Mouse (Mus musculus) left cerebral cortex, adult 6 months (tissue): ENCODE data around the gene Zfp874b. TPM values are rescaled to one million over a fixed set of nuclear protein-coding genes. Genes with fewer than 3 reads are reported as not detected.

Experiments used
- long read RNA-seq, 2 experiments: library from polyadenylated mRNA; unstranded; transcript quantifications; one replicate each; pipeline ENCODE4 v2.0.0; 2019 to 2020
- polyA plus RNA-seq: library from polyadenylated mRNA; unstranded; fragments of <200 nt; fragmentation: Nextera tagmentation; gene quantifications from 2 replicates; pipeline ENCODE4 v1.2.3, GENCODE M21; 2021

Zfp874b gene
- 2.6 and 7.6 TPM in 2 replicates for polyA plus RNA-seq
- long read RNA-seq, experiment 1, partial matches to known transcripts = 1 of 9 reads
- long read RNA-seq, experiment 1, other reads (novel, unspliced or antisense) = 6 of 9 reads
- long read RNA-seq, experiment 2, partial matches to known transcripts = 0 of 2 reads
- long read RNA-seq, experiment 2, other reads (novel, unspliced or antisense) = 2 of 2 reads

DNA sequence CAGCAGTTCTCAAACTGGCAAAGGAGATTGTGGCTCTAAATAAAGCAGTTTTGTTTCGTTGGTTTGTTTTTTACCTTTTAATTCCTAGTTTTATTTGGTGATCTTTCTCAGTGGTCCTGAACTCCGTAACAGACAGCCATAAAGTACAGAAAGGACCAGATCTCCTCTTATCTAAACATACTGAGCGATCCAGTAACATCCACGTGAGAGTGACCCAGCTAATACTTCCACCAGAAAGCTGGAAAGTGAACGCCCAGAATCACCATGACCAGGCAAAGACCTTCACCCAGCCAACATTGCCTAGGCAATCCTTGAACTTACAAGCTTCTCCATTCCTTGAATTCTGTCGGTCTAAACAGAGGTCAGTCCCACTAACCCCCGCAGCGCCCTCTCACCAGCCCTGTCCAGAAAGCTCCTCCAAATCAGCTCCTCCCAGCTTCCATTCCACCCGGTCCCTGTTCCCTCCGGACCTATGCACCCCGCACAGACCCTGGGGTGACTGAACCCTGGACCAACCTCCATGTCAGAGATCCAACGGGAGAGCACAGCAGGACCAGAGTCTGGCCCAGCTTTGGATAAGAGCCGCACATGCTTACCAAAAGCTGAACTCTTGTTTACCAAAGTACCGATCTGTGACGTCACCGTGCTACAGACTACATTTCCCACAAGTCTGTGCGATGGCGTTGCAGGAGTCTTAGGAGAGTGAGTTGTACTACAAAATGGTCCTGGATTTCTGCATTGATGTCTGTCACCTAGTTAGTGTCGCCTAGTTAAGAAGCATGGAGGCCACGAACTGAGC, at the start of gene Zfp874b:
Gene Zfp874b, minus strand, starts transcription at position 634 of the 799 bp plus-strand sequence.

DNA sequence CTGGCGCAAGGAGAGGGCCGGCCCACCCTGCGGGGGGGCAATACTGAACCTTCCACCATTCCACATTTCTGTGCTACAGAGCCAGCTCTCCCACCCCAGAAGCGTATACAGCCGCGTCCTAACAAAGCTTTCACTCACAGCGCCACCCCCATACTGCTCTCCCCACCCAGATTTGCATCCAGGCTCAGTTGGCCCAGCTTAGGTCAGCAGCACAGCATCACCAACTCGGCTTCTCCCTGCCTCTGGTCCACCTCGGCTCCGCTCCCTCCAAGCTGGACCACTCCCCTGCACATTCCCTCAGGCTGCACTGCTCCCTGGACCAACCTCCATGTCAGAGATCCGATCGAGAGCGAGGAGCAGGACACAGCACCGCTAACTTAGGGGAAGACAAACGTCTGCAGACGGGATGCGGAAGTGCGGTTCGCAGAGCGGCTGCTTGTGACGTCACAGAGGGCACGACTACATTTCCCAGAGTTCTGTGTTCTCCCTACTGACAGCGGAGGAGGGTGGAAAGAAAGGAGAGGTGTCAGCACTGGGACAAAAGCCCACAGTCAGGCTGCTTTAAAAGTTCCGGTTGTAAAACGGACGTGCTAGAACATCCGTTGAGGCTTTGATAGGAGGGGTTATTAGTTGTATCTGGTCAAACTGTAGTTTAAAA, 41.8 kb upstream of the Zfp874b start, which contains the start of the genes Gm26965 and Zfp87:
Gene Gm26965, minus strand, starts transcription at position 399 of the 658 bp plus-strand sequence.
Gene Zfp87, minus strand, starts transcription at position 425 of the 658 bp plus-strand sequence.

DNA sequence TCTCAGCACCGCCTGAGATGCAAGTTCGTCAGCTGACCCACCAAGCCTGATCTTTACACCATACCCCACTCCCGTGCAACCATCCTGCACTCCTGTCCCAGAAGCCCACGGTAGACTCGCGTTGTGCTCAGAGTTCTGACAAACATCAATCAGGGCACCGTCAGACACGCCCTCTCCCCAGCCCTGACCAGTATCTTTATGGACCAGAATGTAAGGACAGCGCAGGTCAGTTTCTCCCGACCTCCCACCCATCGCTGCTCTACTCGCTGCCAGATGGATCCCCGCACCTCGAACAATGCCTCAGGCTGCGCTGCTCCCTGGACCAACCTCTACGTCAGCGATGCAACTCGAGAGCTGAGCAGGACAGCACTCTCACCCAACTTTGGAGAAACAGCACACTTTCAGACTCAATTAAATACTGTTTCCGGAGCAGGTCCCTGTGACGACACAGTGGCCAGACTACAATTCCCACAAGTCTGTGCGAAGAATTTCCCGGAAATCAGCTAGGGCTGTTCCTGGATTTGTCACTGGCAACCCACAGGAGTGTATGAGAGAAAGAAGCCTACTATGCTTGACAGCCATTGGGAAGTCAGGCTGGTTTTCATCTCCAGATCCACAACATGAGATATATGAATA, 16.1 kb upstream of the Zfp874b start, which contains the start of gene Zfp58:
Gene Zfp58, minus strand, starts transcription at position 472 of the 636 bp plus-strand sequence.

DNA sequence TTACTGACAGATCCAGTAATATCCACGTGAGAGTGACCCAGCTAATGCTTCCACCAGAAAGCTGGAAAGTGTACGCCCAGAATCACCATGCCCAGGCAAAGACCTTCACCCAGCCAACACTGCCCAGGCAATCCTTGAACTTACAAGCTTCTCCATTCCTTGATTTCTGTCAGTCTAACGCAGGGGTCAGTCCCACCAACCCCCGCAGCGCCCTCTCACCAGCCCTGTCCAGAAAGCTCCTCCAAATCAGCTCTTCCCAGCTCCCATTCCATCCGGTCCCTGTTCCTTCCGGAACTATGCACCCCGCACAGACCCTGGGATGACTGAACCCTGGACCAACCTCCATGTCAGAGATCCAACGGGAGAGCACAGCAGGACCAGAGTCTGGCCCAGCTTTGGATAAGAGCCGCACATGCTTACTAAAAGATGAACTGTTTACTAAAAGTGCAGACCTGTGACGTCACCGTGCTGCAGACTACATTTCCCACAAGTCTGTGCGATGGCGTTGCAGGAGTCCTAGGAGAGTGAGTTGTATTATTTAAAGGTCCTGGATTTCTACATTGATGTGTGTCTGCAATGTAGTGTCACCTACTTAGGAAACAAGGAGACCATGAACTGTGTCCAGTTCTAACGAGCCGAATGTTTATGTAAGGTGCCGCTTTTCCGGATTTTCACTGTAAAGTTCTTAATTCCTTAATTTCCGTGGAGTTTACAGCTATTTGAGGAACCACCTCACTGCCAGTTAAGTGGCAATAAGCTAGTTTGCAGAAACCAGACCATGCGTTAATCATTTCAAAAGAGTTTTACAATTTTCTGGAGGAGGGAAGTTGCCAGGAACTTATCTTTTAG, 32.7 kb downstream of the Zfp874b start, which contains the start of gene Zfp874a:
Gene Zfp874a, minus strand, starts transcription at position 453 of the 849 bp plus-strand sequence.

Other genes starting within 250 kb of the Zfp874b start
- 1.7 and 3.0 TPM in 2 replicates for gene Zfp458, start 205.8 kb downstream of the Zfp874b start, polyA plus RNA-seq
- gene Zfp457, start 177.8 kb downstream of the Zfp874b start, polyA plus RNA-seq = 0.25 and 0.26 TPM in 2 replicates
- 0.69 and 0.79 TPM in 2 replicates for gene Zfp595, start 151.7 kb downstream of the Zfp874b start, polyA plus RNA-seq
- gene Gm28044, start 123.7 kb downstream of the Zfp874b start, polyA plus RNA-seq = 0.98 TPM in 1 of 2 replicates, not detected in the other
- 0.21 and 0.32 TPM in 2 replicates for gene Zfp953, start 123.7 kb downstream of the Zfp874b start, polyA plus RNA-seq
- gene Gm28041, start 108.5 kb downstream of the Zfp874b start, polyA plus RNA-seq = 0.26 and 0.33 TPM in 2 replicates
- gene Zfp456, start 108.4 kb downstream of the Zfp874b start, polyA plus RNA-seq = 0.28 and 0.38 TPM in 2 replicates
- gene Zfp429, start 84.4 kb downstream of the Zfp874b start, polyA plus RNA-seq = 1.3 and 1.5 TPM in 2 replicates
- 1.0 and 2.8 TPM in 2 replicates for gene Zfp459, start 62.8 kb downstream of the Zfp874b start, polyA plus RNA-seq
- 7.6 and 7.8 TPM in 2 replicates for gene Zfp874a, start 32.6 kb downstream of the Zfp874b start, polyA plus RNA-seq
- gene Zfp58, start 16.3 kb upstream of the Zfp874b start, polyA plus RNA-seq = 3.9 and 4.2 TPM in 2 replicates
- gene Gm26965, start 41.9 kb upstream of the Zfp874b start, polyA plus RNA-seq = not detected in 2 replicates
- gene Zfp87, start 41.9 kb upstream of the Zfp874b start, polyA plus RNA-seq = 33.0 and 39.1 TPM in 2 replicates
- 4.1 and 5.1 TPM in 2 replicates for gene Zfp748, start 69.6 kb upstream of the Zfp874b start, polyA plus RNA-seq
- 2.4 and 2.8 TPM in 2 replicates for gene Zfp729b, start 125.4 kb upstream of the Zfp874b start, polyA plus RNA-seq
- 1.6 and 1.7 TPM in 2 replicates for gene Gm49345, start 153.5 kb upstream of the Zfp874b start, polyA plus RNA-seq
- gene Zfp729a, start 153.5 kb upstream of the Zfp874b start, polyA plus RNA-seq = 1.3 and 1.9 TPM in 2 replicates
- gene Zfp738, start 202.8 kb upstream of the Zfp874b start, polyA plus RNA-seq = 7.4 and 8.1 TPM in 2 replicates
- 2.4 and 3.8 TPM in 2 replicates for gene Zfp65, start 244.9 kb upstream of the Zfp874b start, polyA plus RNA-seq